Mouse (Mus musculus) CH12.LX (cell line): ENCODE results near the gene Ppp1r27. TPM values are rescaled to one million over a fixed set of nuclear protein-coding genes. Genes with fewer than 3 reads are reported as not detected.

Experiments used
- DNase-seq: peaks from one replicate; pipeline ENCODE4 v3.0.0-alpha.2; 2013; ENCODE audit errors: extremely low read depth
- H3K27ac ChIP-seq: 2 replicates; pipeline ENCODE4 v1.5.1; 2012; ENCODE audit warnings: low read depth, mild to moderate bottlenecking, control low read depth, moderate library complexity; ENCODE audit not compliant: insufficient read depth
- H3K27me3 ChIP-seq: replicated peaks from 2 replicates; pipeline ENCODE3; 2012; ENCODE audit warnings: inconsistent platforms
- H3K36me3 ChIP-seq, 2 experiments: replicated peaks in 1 of 2; 2 replicates each; pipeline versions ENCODE3 to v1.6.1; 2012; ENCODE audit warnings: inconsistent platforms in 1 of 2, low read length in 1 of 2, mild to moderate bottlenecking in 1 of 2, mixed read lengths in 1 of 2, moderate library complexity in 1 of 2; ENCODE audit not compliant: control insufficient read depth in 1 of 2, insufficient read depth in 1 of 2
- H3K4me1 ChIP-seq, 2 experiments: 2 replicates each; pipeline ENCODE4 v1.6.1; 2012; ENCODE audit warnings: inconsistent platforms in 1 of 2, moderate library complexity in 1 of 2; ENCODE audit not compliant: insufficient read depth in 2 of 2, control insufficient read depth in 1 of 2
- H3K4me2 ChIP-seq: 2 replicates; pipeline ENCODE4 v1.6.1; 2012; ENCODE audit warnings: low read depth, mild to moderate bottlenecking, control low read depth; ENCODE audit not compliant: poor library complexity, insufficient read depth, severe bottlenecking
- H3K4me3 ChIP-seq, 3 experiments: fragments of 150-350 bp in 1 of 3; sonication (generic) in 1 of 3; replicated peaks in 1 of 3; 2 replicates each; pipeline versions ENCODE3 to v1.5.1; 2011 to 2012; ENCODE audit warnings: low read depth in 2 of 3, low read length in 2 of 3, mild to moderate bottlenecking in 2 of 3, moderate library complexity in 2 of 3, control low read depth in 1 of 3, improper control_type of control experiment in 1 of 3, inconsistent platforms in 1 of 3, mixed read lengths in 1 of 3; ENCODE audit not compliant: poor library complexity in 1 of 3
- H3K79me2 ChIP-seq: replicated peaks from 2 replicates; pipeline ENCODE4 v1.6.1; 2012; ENCODE audit warnings: mild to moderate bottlenecking, moderate library complexity; ENCODE audit not compliant: control insufficient read depth, poor library complexity, insufficient read depth, severe bottlenecking; ENCODE audit errors: extremely low read depth
- H3K9ac ChIP-seq: 2 replicates; pipeline ENCODE4 v1.6.1; 2012; ENCODE audit warnings: low read depth, mild to moderate bottlenecking, control low read depth, moderate library complexity; ENCODE audit not compliant: insufficient read depth
- H3K9me3 ChIP-seq: replicated peaks from 2 replicates; pipeline ENCODE3; 2012; ENCODE audit warnings: low read length, inconsistent platforms, mixed read lengths
- CHD1 ChIP-seq: IDR thresholded peaks from 2 replicates; pipeline ENCODE4 v1.6.1; 2012; ENCODE audit warnings: low read depth, low read length, improper control_type of control experiment, inconsistent platforms
- CHD2 ChIP-seq: IDR thresholded peaks from 2 replicates; pipeline ENCODE4 v1.6.1; 2011; ENCODE audit warnings: low read length, improper control_type of control experiment
- ELF1 ChIP-seq: IDR thresholded peaks from 2 replicates; pipeline ENCODE4 v1.6.1; 2014; ENCODE audit warnings: low read depth, mild to moderate bottlenecking, inconsistent platforms, low read length, improper control_type of control experiment
- EP300 ChIP-seq: IDR thresholded peaks from 2 replicates; pipeline ENCODE4 v1.6.1; 2011; ENCODE audit warnings: low read length, improper control_type of control experiment
- GABPA ChIP-seq: IDR thresholded peaks from 2 replicates; pipeline ENCODE4 v1.6.1; 2012; ENCODE audit warnings: low read depth, low read length, improper control_type of control experiment, inconsistent platforms; ENCODE audit not compliant: insufficient replicate concordance
- JUND ChIP-seq: conservative IDR thresholded peaks from 2 replicates; pipeline ENCODE4 v1.6.1; 2011; ENCODE audit warnings: low read depth, low read length, improper control_type of control experiment
- MAX ChIP-seq: IDR thresholded peaks from 2 replicates; pipeline ENCODE4 v1.6.1; 2011; ENCODE audit warnings: low read length, improper control_type of control experiment
- MAZ ChIP-seq: IDR thresholded peaks from 2 replicates; pipeline ENCODE4 v1.6.1; 2012; ENCODE audit warnings: low read depth, mild to moderate bottlenecking, inconsistent platforms, low read length, improper control_type of control experiment, moderate library complexity
- MEF2A ChIP-seq: IDR thresholded peaks from 2 replicates; pipeline ENCODE4 v1.6.1; 2014; ENCODE audit warnings: low read depth, mild to moderate bottlenecking, inconsistent platforms, low read length, improper control_type of control experiment, borderline replicate concordance
- MXI1 ChIP-seq: IDR thresholded peaks from 2 replicates; pipeline ENCODE4 v1.6.1; 2011; ENCODE audit warnings: mild to moderate bottlenecking, low read depth, low read length, improper control_type of control experiment
- MYC ChIP-seq: IDR thresholded peaks from 2 replicates; pipeline ENCODE4 v1.6.1; 2011; ENCODE audit warnings: low read depth, mild to moderate bottlenecking, improper control_type of control experiment, low read length
- NELFE ChIP-seq: IDR thresholded peaks from 2 replicates; pipeline ENCODE4 v1.6.1; 2011; ENCODE audit warnings: low read depth, low read length, improper control_type of control experiment
- POLR2AphosphoS2 ChIP-seq: IDR thresholded peaks from 2 replicates; pipeline ENCODE4 v1.6.1; 2011; ENCODE audit warnings: low read depth, low read length, improper control_type of control experiment
- RCOR1 ChIP-seq: conservative IDR thresholded peaks from 2 replicates; pipeline ENCODE4 v1.6.1; 2012; ENCODE audit warnings: low read depth, mild to moderate bottlenecking, inconsistent platforms, low read length, improper control_type of control experiment
- SIN3A ChIP-seq: IDR thresholded peaks from 2 replicates; pipeline ENCODE4 v1.6.1; 2012; ENCODE audit warnings: low read length, improper control_type of control experiment, inconsistent platforms
- TBP ChIP-seq: conservative IDR thresholded peaks from 2 replicates; pipeline ENCODE4 v1.6.1; 2011; ENCODE audit warnings: low read depth, low read length, improper control_type of control experiment
- UBTF ChIP-seq: IDR thresholded peaks from 2 replicates; pipeline ENCODE4 v1.6.1; 2012; ENCODE audit warnings: low read depth, mild to moderate bottlenecking, inconsistent platforms, low read length, improper control_type of control experiment, moderate library complexity
- USF1 ChIP-seq: IDR thresholded peaks from 2 replicates; pipeline ENCODE4 v1.6.1; 2014; ENCODE audit warnings: low read depth, mild to moderate bottlenecking, inconsistent platforms, low read length, improper control_type of control experiment
- ZC3H11A ChIP-seq: IDR thresholded peaks from 2 replicates; pipeline ENCODE4 v1.6.1; 2012; ENCODE audit warnings: low read depth, mild to moderate bottlenecking, inconsistent platforms, low read length, improper control_type of control experiment
- ZMIZ1 ChIP-seq: IDR thresholded peaks from 2 replicates; pipeline ENCODE4 v1.6.1; 2012; ENCODE audit warnings: low read depth, mild to moderate bottlenecking, inconsistent platforms, low read length, improper control_type of control experiment
- ZNF384 ChIP-seq: IDR thresholded peaks from 2 replicates; pipeline ENCODE4 v1.6.1; 2012; ENCODE audit warnings: low read depth, low read length, improper control_type of control experiment, inconsistent platforms
- dilution Hi-C: fragments of 300-500 bp; cut with MboI; formaldehyde crosslinking; loops from 2 replicates; pipeline ENCODE4 v1.14.3; 2020; ENCODE audit warnings: low sequenced_read_pairs; ENCODE audit not compliant: extremely low pct_unique_long_range_greater_than_20kb, extremely low pct_ligation_motif_present
- in situ Hi-C: fragments of 300-500 bp; cut with MboI; formaldehyde crosslinking; loops from 3 replicates; pipeline ENCODE4 v1.14.3; 2019; ENCODE audit warnings: low sequenced_read_pairs, low pct_ligation_motif_present, low pct_unique_long_range_greater_than_20kb, mixed read lengths
- polyA plus RNA-seq: library from polyadenylated mRNA; unstranded; fragments of >175 nt; gene quantifications from 2 replicates; pipeline ENCODE4 v1.2.1, GENCODE M21; 2012; ENCODE audit warnings: low read depth; ENCODE audit not compliant: insufficient read length
- total RNA-seq, 2 experiments: library from RNA; depleted of rRNA; stranded (reverse); fragments of 300-350 nt in 1 of 2; fragments of >200 nt in 1 of 2; gene quantifications; 2 replicates each; pipeline ENCODE4 v1.2.3; 2012 to 2014

Gene Ppp1r27
- total and polyA plus RNA-seq, 3 experiments, result not detected

DNA sequence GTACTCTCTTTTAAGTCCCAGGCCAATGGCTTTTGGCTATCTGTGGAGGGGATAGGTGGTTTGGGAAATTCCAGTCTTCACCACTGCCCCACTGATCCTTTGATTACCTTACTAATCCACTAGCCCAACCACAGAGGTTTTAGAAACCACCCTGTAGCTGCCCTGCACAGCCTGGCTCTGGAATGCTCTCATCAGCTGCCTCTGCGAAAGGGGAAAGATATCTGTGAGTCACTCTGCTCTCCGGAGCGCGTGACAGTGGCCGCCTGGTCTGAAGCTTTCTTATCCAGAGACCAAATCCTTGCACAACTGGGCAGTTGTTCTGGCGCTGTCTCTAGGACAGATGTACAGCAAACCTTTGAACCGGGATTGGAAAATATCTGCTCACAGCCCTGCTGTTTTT lies 3.9 kb upstream of the Ppp1r27 start:
- dilution Hi-C loops (no loop called here), in situ Hi-C loops (no loop called here)
- Histone ChIP-seq H3K4me1 (peaks cover 9 to 10% of the 10 kb centered on the region in 2 experiments; a peak in 3 of 4 replicates), H3K27ac (no peak overlapping the region), H3K79me2 (no peaks in the 10 kb centered on the region), H3K4me3 (no peak overlapping the region), H3K9me3 (peaks cover 4% of the 10 kb centered on the region), H3K4me2 (no peak overlapping the region), H3K36me3 (peaks cover 4 to 26% of the 10 kb centered on the region in 2 experiments), H3K27me3 (no peaks in the 10 kb centered on the region), H3K9ac (no peak overlapping the region)
- no peak for DNase-seq
- TF ChIP-seq TBP, result no peak
- no peak for TF ChIP-seq UBTF
- no peak for TF ChIP-seq NELFE
- TF ChIP-seq MXI1, result no peak
- no peak for TF ChIP-seq EP300
- no peak for TF ChIP-seq ZNF384

DNA sequence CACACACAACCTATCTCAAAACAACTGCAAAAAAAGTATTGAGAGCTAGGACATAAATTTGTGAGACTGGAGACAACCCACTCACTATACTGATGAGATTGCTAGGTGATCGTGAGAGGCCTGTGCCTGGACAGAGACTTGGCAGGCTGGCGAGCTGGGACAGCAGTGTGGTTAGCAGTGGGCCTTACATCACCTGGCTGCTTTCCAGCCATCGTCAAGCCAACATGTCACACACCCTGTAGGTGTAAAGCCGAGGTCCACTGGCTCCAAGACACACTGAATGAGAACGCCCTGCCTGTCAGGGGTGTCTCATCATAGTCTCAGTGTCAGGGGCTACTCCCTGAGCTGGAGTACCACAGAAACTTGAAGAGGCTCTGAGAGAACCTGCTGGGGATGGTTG lies 1.8 kb upstream of the Ppp1r27 start:
- dilution Hi-C loops, result no loop called here

More for the DNA sequence above, 1.8 kb upstream of the Ppp1r27 start:
- Histone ChIP-seq H3K36me3 (peaks cover 0 to 20% of the 10 kb centered on the region in 2 experiments), H3K9ac (no peak overlapping the region), H3K4me3 (no peak overlapping the region), H3K79me2 (no peaks in the 10 kb centered on the region), H3K4me2 (no peak overlapping the region), H3K9me3 (peaks cover 4% of the 10 kb centered on the region), H3K27me3 (no peaks in the 10 kb centered on the region)
- DNase-seq, result no peak
- TF ChIP-seq CHD1 (no peak), ZC3H11A (no peak), MEF2A (no peak), UBTF (no peak), RCOR1 (no peak), EP300 (no peak), MYC (no peak), USF1 (no peak), MAX (no peak), GABPA (no peak), POLR2AphosphoS2 (no peak), JUND (no peak), MAZ (no peak), NELFE (no peak), ELF1 (no peak), SIN3A (no peak), ZMIZ1 (no peak), CHD2 (no peak)
- TF ChIP-seq, all 38 proteins: peak for 0
- in situ Hi-C loops, result no loop called here
- Histone ChIP-seq H3K4me1 (peaks cover 16 to 22% of the 10 kb centered on the region in 2 experiments), H3K27ac (no peak overlapping the region)
